Mouse (Mus musculus) kidney, adult 2 months (tissue): ENCODE results near the gene Uroc1. TPM values are rescaled to one million over a fixed set of nuclear protein-coding genes. Genes with fewer than 3 reads are reported as not detected.
A peak's percentile ranks its signal among the peaks of the same experiment; 100 is the strongest.

Source experiments
- DNase-seq: peaks from one replicate; pipeline ENCODE4 v3.0.0; 2021
- H3K27ac ChIP-seq: fragments of 200-500 bp; 2 replicates; pipeline ENCODE4 v1.5.1; 2012; ENCODE audit warnings: low read depth, low read length, control low read depth, inconsistent platforms; ENCODE audit not compliant: insufficient read depth
- H3K27me3 ChIP-seq: fragments of 200-500 bp; replicated peaks from 2 replicates; pipeline ENCODE4 v1.6.1; 2012; ENCODE audit warnings: mild to moderate bottlenecking, moderate library complexity, low read length, inconsistent platforms; ENCODE audit not compliant: control insufficient read depth, insufficient read depth
- H3K36me3 ChIP-seq: fragments of 200-500 bp; 2 replicates; pipeline ENCODE4 v1.6.1; 2012; ENCODE audit warnings: mild to moderate bottlenecking, moderate library complexity, low read length, inconsistent platforms; ENCODE audit not compliant: control insufficient read depth, insufficient read depth
- H3K4me1 ChIP-seq: fragments of 200-500 bp; 2 replicates; pipeline ENCODE4 v1.6.1; 2011; ENCODE audit warnings: low read length; ENCODE audit not compliant: control insufficient read depth, insufficient read depth
- H3K4me3 ChIP-seq: fragments of 200-500 bp; 2 replicates; pipeline ENCODE4 v1.5.1; 2011; ENCODE audit warnings: mild to moderate bottlenecking, low read depth, low read length, control low read depth; ENCODE audit not compliant: insufficient read depth
- CTCF ChIP-seq: fragments of 200-500 bp; conservative IDR thresholded peaks from 2 replicates; pipeline ENCODE4 v1.5.1; 2011; ENCODE audit warnings: low read depth, mild to moderate bottlenecking, control low read depth, low read length, moderate library complexity, mixed read lengths; ENCODE audit not compliant: insufficient read depth, insufficient read length
- POLR2A ChIP-seq: fragments of 200-500 bp; IDR thresholded peaks from one replicate; pipeline ENCODE4 v1.6.1; 2011; ENCODE audit warnings: low read depth, low read length, control low read depth
- WGBS: fragments of 180-500 bp; shearing (Covaris S2); methylation state at CpG from one replicate; pipeline ENCODE4 v1.1.7; 2018; 5-methylcytosine and 5-hydroxymethylcytosine counted together
- polyA plus RNA-seq: library from polyadenylated mRNA; depleted of rRNA; stranded (reverse); fragments of >200 nt; gene quantifications from 2 replicates; pipeline ENCODE4 v1.2.3, GENCODE M21; 2012; rRNA removed

Gene Uroc1
- polyA plus RNA-seq, 1 experiment = 34.0 TPM

GRCm38 (mm10) chr6:90410972-90411371 lies 77.9 kb downstream of the Uroc1 start:
- WGBS = 42% methylated on average over 1 of the region's 1 CpGs
- peak; percentile 29 for DNase-seq
- H3K36me3 ChIP-seq = no peaks in the 10 kb centered on the region
- H3K4me1 ChIP-seq = no peaks in the 10 kb centered on the region
- no peaks in the 10 kb centered on the region for H3K27me3 ChIP-seq
- no peak overlapping the region for H3K27ac ChIP-seq
- TF ChIP-seq POLR2A (no peak), CTCF (no peak)
- no peak overlapping the region for H3K4me3 ChIP-seq

- Histone ChIP-seq H3K4me3 (no peak overlapping the region), H3K36me3 (no peaks in the 10 kb centered on the region), H3K27ac (no peak overlapping the region), H3K27me3 (no peaks in the 10 kb centered on the region), H3K4me1 (no peaks in the 10 kb centered on the region)
- 62% methylated on average over 7 of the region's 7 CpGs for WGBS
- TF ChIP-seq POLR2A = no peak
- DNase-seq = no peak
Observed at GRCm38 (mm10) chr6:90411926-90412325, 78.8 kb downstream of the Uroc1 start.

Other genes with a start within 250 kb of the Uroc1 start
- gene Vmn1r50, start 231.9 kb upstream of the Uroc1 start, polyA plus RNA-seq = not detected in 2 replicates
- gene Vmn1r51, start 210.7 kb upstream of the Uroc1 start, polyA plus RNA-seq = not detected in 2 replicates
- not detected in 2 replicates for gene Vmn1r52, start 158.5 kb upstream of the Uroc1 start, polyA plus RNA-seq
- gene V1ra8, start 130.5 kb upstream of the Uroc1 start, polyA plus RNA-seq = not detected in 2 replicates
- gene Vmn1r53, start 108.8 kb upstream of the Uroc1 start, polyA plus RNA-seq = 0.13 and 0.48 TPM in 2 replicates
- gene Vmn1r54, start 87.0 kb upstream of the Uroc1 start, polyA plus RNA-seq = not detected in 2 replicates
- not detected in 2 replicates for gene BC048671, start 32.1 kb upstream of the Uroc1 start, polyA plus RNA-seq
- gene Chst13, start 8.1 kb upstream of the Uroc1 start, polyA plus RNA-seq = 1.5 and 3.0 TPM in 2 replicates
- 12.6 and 17.9 TPM in 2 replicates for gene Zxdc, start 36.2 kb downstream of the Uroc1 start, polyA plus RNA-seq
- 0.05 and 0.27 TPM in 2 replicates for gene Cfap100, start 95.5 kb downstream of the Uroc1 start, polyA plus RNA-seq
- 131 and 170 TPM in 2 replicates for gene Klf15, start 129.3 kb downstream of the Uroc1 start, polyA plus RNA-seq
- gene Aldh1l1, start 153.1 kb downstream of the Uroc1 start, polyA plus RNA-seq = 253 and 260 TPM in 2 replicates